Mouse (Mus musculus): ENCODE data around the gene Cenpo. TPM values are rescaled to one million over a fixed set of nuclear protein-coding genes. Genes with fewer than 3 reads are reported as not detected.

The Cenpo gene
- polyA plus RNA-seq (2017; shearing (Covaris generic)), result 10 to 100 TPM; 19.5 to 37.3 TPM

DNA sequence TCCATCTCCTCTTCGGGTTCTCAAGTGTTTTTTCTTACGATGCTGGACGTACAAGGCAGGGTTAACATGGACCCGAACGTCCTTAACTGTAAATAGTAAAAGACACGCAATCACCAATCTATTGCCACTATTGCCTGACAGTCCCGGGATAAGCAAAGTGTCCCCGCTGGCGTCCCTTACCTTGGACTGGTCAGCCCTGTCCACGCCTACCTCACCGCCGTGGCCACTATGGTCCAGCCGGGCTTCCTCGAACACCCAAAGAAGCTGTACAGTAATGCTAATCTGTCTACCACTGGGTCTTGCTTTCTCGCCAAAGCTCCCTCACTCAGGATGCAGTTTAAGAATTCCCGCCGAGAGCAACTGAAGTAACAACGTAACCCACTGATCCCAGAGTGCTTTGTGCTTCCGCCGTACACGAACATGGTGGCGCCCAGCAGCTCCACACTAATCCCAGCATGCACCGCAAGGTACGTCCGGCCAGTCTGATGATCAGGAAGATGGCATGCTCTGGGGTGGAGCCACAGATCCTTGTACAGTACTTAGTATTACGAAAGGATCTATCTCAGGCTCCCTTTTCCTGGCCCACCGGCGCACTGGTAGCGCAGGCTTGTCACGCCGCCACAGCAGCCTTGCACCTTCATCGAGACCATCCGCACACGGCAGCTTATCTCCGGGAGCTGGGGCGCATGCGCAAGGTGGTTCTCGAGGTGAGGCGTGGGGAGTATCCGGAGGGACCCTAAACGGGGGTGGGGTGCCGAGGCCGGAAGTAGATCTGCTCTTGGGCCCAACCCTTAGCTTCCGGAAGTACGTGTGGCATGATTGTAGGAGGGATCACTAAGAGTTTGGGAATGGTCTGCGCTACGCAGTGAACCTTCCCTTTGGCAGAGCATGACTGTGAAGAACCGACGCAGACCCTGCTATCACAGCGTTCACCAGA is at the start of gene Cenpo, which contains the start of gene Ptrhd1:
TSS of gene Cenpo (minus strand) at position 723 of the 937 bp plus-strand sequence.
TSS of gene Ptrhd1 (plus strand) at position 456 of the 937 bp plus-strand sequence.

Other genes with a start within 250 kb of the Cenpo start
- 1 to 10 TPM in 1 of 2 experiments, under 1 TPM in 1; 0.31 to 1.8 TPM for gene Efr3b, start 195.4 kb downstream of the Cenpo start, polyA plus RNA-seq (2017; shearing (Covaris generic))
- 10 to 100 TPM in 1 of 2 experiments, 1 to 10 TPM in 1; 9.5 to 15.5 TPM for gene Dnajc27, start 151.7 kb downstream of the Cenpo start, polyA plus RNA-seq (2017; shearing (Covaris generic))
- 10 to 100 TPM; 30.9 to 32.0 TPM for gene Adcy3, start 101.2 kb downstream of the Cenpo start, polyA plus RNA-seq (2017; shearing (Covaris generic))
- gene Ptrhd1, start 267 bp downstream of the Cenpo start, polyA plus RNA-seq (2017; shearing (Covaris generic)), result 1 to 10 TPM; 3.4 to 4.3 TPM
- gene Ncoa1, start 242.9 kb upstream of the Cenpo start, polyA plus RNA-seq (2017; shearing (Covaris generic)), result 10 to 100 TPM; 54.7 to 67.1 TPM